Mouse (Mus musculus): Measurements from ENCODE around the gene 4930451I11Rik.

Gene 4930451I11Rik

DNA sequence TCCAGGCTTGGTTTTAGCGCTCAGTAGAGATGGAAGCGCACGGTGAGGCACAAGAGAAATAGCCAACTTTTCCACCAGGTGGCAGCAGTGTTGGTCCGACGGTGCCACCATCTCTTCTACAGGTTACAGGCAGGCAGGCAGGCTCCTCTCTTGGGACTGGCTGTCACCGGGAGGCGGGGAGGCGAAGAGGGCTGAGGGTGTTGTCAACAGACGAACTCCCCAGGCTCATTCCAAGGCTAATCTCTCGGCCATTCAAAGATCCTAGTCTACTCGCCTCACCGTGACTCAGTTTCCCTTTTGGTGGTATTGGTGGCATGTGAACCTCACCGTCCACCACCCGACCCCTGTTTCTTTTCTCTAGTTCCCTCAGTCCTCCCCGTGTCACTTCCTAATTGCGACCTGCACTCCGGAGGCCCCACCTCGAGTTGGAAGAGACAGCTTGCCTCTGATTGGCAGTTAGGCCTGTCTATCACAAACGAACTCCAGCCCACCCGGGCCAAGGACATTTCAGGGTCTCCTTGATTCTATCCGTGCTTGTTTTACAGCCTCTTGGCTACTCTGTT, 678 bp upstream of the 4930451I11Rik start:
- peak; percentile 87 for DNase-seq

- no peak for DNase-seq
Observed at GRCm38 (mm10) chr7:126825952-126826351, 5.5 kb downstream of the 4930451I11Rik start.

GRCm38 (mm10) chr7:126825403-126825802, 6.0 kb downstream of the 4930451I11Rik start:
- DNase-seq: peak; percentile 39

GRCm38 (mm10) chr7:126823940-126824339, 7.5 kb downstream of the 4930451I11Rik start:
- DNase-seq: no peak

DNA sequence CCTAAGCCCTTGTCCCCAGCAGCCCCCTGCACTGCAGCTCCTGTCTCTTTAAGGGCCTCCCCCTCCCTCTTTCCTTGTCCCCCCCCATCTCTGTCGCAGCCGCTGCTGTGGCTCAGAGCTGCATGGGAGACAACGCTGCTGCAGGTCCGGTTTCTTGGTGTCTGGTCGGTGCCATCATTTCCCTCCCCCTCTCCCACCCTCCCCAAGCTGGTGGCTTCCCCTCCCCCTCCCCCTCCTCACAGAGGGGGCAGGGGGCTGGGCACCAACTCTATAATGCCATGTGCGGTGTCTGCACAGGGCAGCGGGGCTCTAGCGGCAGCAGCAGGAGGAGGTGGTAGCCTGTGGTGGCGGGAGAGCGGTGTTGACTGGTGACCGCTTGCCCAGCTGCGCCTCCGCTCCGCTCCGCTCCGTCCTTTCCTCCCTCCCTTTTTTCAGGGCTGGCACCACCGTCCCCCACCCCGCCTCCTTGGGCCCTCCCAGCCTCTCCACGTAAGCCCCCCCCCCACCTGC, 8.2 kb downstream of the 4930451I11Rik start:
- DNase-seq: no peak

- no peak for DNase-seq
Observed at GRCm38 (mm10) chr7:126822741-126823140, 8.7 kb downstream of the 4930451I11Rik start.

GRCm38 (mm10) chr7:126821835-126822511, 9.5 kb downstream of the 4930451I11Rik start:
- peak; percentile 80 for DNase-seq

DNA sequence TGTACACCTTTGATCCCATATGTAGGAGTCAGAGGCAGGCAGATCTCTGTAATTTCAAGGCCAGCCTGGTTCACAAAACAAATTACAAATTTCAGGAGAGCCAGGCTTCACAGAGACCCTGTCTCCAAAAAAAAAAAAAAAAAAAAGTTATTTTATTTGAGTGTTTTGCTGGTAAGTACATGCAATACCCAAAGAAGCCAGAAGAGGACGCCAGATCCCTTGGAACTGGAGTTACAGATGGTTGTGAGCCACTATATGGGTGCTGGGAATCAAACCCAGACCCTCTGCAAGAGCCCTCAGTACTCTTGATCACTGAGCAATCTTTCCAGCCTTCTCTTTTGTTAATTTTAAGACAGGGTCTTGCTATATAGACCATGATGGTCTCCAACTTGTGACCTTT, 12.6 kb downstream of the 4930451I11Rik start:
- DNase-seq: no peak

- DNase-seq: no peak
Observed at GRCm38 (mm10) chr7:126817595-126817994, 13.8 kb downstream of the 4930451I11Rik start.

DNA sequence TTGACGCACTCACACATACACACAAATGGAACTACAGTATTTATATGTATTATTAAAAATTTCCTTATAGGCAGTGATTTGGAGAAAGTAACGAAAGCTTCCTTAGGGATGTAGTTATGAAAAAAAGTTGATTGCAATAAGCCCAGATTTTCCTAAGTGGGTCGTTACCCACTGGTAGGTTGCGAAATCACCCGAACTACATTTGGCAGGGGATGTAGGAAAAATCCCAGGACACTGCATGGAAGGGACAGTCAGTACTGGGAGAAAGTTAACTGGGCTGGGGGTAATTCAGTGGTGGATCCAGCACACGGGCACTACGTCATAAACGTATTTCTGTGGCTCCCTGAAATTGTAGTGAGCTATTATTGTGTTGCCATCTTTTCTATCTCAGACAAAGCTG, 14.9 kb downstream of the 4930451I11Rik start:
- DNase-seq: no peak

DNA sequence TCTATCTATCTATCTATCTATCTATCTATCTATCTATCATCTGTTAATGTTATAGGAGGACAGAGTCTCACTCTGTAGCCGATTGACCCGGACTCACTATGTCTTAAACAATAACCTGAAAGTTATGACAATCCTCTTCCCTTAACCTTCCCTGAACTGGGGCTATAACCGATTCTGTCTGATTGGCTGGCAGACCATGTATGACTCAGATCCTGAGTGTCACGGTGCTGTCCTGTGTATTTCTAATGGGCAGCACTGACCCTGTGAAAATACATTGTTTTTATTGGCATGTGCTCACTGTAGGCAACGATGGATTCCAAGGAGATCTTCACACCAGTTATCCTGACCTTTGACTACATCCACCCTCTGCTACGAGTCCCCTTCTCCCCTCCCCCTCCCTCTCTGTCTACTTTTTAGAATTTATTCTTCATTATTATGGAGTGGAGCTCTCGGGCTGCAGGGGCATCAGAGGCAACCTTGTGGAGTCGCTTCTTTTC, 15.7 kb downstream of the 4930451I11Rik start:
- DNase-seq: no peak

DNA sequence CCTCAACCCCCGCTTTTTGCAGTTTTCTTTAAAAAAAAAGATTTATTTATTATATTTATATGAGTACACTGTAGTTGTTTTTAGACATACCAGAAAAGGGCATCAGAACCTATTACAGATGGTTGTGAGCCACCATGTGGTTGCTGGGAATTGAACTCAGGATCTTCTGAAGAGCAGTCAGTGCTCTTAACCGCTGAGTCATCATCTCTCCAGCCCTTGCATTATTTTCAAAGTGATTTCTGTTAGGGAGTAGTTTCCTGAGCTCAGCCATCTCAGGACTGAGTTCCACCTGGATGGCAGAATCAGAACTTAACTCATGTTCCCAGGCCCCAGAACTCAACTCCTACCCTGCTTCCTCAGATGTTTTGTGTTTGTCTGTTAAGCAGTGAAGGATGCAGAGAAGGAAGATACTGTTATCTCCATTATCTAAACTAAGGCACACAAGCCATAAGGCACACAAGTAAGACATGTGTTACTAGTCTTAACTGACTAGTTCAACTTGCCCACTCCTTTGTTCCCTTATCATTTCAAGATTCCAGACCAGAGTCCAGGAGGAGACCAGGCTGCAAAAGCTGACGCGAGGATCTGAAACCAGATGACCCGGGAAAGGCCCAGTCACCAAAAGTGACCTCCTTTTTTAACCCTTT, 21.6 kb downstream of the 4930451I11Rik start:
- DNase-seq: no peak

- DNase-seq: peak; percentile 53
Observed at GRCm38 (mm10) chr7:126808703-126809455, 22.6 kb downstream of the 4930451I11Rik start.

DNA sequence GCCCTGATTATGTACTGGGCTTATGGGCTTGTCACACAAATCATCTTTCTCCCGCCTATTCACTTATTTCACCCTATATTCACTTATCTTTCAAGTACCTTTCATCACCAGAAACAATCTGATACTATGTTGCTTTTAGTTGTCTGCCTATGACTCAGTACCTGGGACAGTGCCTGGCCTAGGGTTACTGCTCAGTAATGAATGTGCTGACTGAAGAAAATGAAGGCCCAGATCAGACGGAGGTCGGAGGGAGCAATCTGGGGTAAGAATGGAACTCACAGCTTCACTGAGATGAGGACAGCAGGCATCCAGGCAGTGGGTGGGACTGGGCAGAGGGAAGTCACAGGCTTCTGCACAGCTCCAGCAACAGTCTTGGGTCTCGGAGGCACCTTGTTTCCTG, 24.0 kb downstream of the 4930451I11Rik start:
- DNase-seq: no peak

DNA sequence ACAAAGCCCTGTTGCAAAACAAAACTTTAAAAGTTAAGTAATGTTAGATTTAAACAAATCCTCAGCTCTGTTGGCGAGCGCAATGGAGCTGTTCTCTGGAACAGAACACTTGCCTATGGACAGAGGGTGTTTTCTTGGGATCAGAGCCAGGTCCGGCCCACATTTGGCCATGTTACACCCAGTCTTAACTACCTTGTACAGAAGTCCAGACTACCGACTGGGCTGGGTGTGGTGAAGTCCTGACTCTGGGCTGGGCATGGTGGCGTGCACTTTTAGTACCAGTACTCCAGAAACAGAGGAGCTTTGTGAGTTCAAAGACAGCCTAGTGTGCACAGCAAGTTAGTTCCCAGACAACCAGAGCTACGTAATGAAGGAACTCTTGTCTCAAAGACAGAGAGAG, 24.5 kb downstream of the 4930451I11Rik start:
- no peak for DNase-seq

DNA sequence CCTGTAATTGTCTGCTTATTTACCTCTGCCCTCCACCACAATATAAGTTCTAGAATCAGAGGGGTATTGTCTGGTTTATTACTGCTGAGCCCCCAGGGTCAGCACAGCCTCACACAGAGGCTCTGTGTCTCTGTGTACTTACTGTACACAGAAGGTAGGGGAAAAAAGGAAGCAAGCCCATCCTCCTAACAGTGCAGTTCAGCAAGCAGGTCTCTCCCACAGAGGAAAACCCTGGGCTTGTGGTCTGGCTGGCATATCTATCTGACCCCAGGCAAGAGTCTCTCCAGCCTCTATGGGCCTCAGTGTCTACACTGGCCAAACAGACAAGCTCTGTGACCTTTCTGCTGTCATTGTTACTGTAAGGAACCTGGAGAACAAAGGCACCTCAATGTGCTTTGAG, 27.7 kb downstream of the 4930451I11Rik start:
- DNase-seq: no peak

GRCm38 (mm10) chr7:126803181-126803580, 28.3 kb downstream of the 4930451I11Rik start:
- DNase-seq: no peak

- DNase-seq: no peak
Observed at GRCm38 (mm10) chr7:126802134-126802889, 29.1 kb downstream of the 4930451I11Rik start.

- DNase-seq: no peak
Observed at GRCm38 (mm10) chr7:126801057-126801422, 30.4 kb downstream of the 4930451I11Rik start.

- DNase-seq: no peak
Observed at GRCm38 (mm10) chr7:126800269-126801056, 31.0 kb downstream of the 4930451I11Rik start.

GRCm38 (mm10) chr7:126799468-126800268, 31.8 kb downstream of the 4930451I11Rik start:
- DNase-seq: peak; percentile 49
